Comparison of ENCODE assay signal across 8 mouse cellular contexts in genomic region chr3:101836045-101836444, GRCm38 (mm10). TPM values are rescaled to one million over a fixed set of nuclear protein-coding genes. Genes with fewer than 3 reads are reported as not detected.
DNase-seq lines count a peak whose midpoint lies in the region.

No protein-coding gene starts in this region.

- peaks cover 32% of the 10 kb centered on the region for H3K4me1 ChIP-seq in embryonic facial prominence, embryonic 10.5 days
- H3K4me1 ChIP-seq in megakaryocyte, embryonic 14.5 days: peaks cover 19% of the 10 kb centered on the region

- H3K4me3 ChIP-seq in embryonic facial prominence, embryonic 10.5 days: peak overlapping the region; percentile 42
- H3K4me3 ChIP-seq in megakaryocyte, embryonic 14.5 days (replicated peaks): peak overlapping the region; percentile 11

- no peaks in the 10 kb centered on the region for H3K36me3 ChIP-seq in embryonic facial prominence, embryonic 10.5 days (replicated peaks)
- H3K36me3 ChIP-seq in megakaryocyte, embryonic 14.5 days (replicated peaks; ENCODE audit: low read length): no peaks in the 10 kb centered on the region

- 0 out of 2 replicates have a peak, but pooled peaks cover 7% of the 10 kb centered on the region for H3K27me3 ChIP-seq in embryonic facial prominence, embryonic 10.5 days (replicated peaks; ENCODE audit: low read depth, poor library complexity, severe bottlenecking)
- peaks cover 12% of the 10 kb centered on the region for H3K27me3 ChIP-seq in megakaryocyte, embryonic 14.5 days (replicated peaks)

- H3K9me3 ChIP-seq in embryonic facial prominence, embryonic 10.5 days: no peaks in the 10 kb centered on the region
- peaks cover 5% of the 10 kb centered on the region for H3K9me3 ChIP-seq in megakaryocyte, embryonic 14.5 days

- peak; percentile 90 for DNase-seq in NIH3T3 (ENCODE audit: low read depth)
- DNase-seq in embryonic facial prominence, embryonic 10.5 days (ENCODE audit: low spot score): peak; percentile 91
- peak; percentile 46 to 66 for DNase-seq in gastrocnemius, postnatal 36 days
- DNase-seq in hindlimb bud, embryonic 11.5 days (ENCODE audit: extremely low spot score, low read depth, low spot score): peak; percentile 44
- peak; percentile 68 to 72 for DNase-seq in left cerebral cortex, postnatal 14 days (ENCODE audit: low spot score in 2 of 2)
- peak; percentile 60 to 73 for DNase-seq in right cerebral cortex, postnatal 36 days (ENCODE audit: low spot score in 2 of 2)
- DNase-seq in natural killer cell, adult 2 months (ENCODE audit: low spot score in 2 of 2): no peak

- peak overlapping the region; percentile 66 for H3K27ac ChIP-seq in embryonic facial prominence, embryonic 10.5 days (replicated peaks)

- WGBS in embryonic facial prominence, embryonic 10.5 days: under 1% methylated on average over 8 of the region's 8 CpGs

- intact Hi-C loops in gastrocnemius, postnatal 36 days (cut with DNase I): no loop called here
- intact Hi-C loops in left cerebral cortex, postnatal 14 days (cut with DNase I): loop anchor here (10.0 kb wide), 1 partner anchor 409 kb away; no protein-coding TSS in a partner anchor

RNA-seq across cellular contexts. Expression of gene Mab21l3, which starts 12.7 kb away (rescaled TPM):
- 0.67 and 0.85 TPM in 2 replicates for polyA plus RNA-seq in embryonic facial prominence, embryonic 10.5 days (2016; fragmentation: Nextera tagmentation; extraction: Ambion mirVana)
- not detected for total RNA-seq in gastrocnemius, postnatal 36 days (2021)
- under 1 TPM in 1 of 2 experiments, not detected in 1; 0.20 TPM for total RNA-seq in left cerebral cortex, postnatal 14 days (2021)
- 0.19 TPM in 1 of 2 replicates, not detected in the other for polyA plus RNA-seq in megakaryocyte, embryonic 14.5 days (2012; ENCODE audit: insufficient read depth, low replicate concordance)

Comparison
In these comparisons a context has a peak if more than half of its experiments do, and no peak if none do; other contexts are left out.
1. DNase-seq: peak in NIH3T3 (single experiment), embryonic facial prominence, embryonic 10.5 days (single experiment), gastrocnemius, postnatal 36 days (2 of 2), hindlimb bud, embryonic 11.5 days (single experiment), left cerebral cortex, postnatal 14 days (2 of 2) and right cerebral cortex, postnatal 36 days (2 of 2); none in natural killer cell, adult 2 months (0 of 2).